Mouse (Mus musculus): ENCODE data around the gene Alad. TPM values are rescaled to one million over a fixed set of nuclear protein-coding genes. Genes with fewer than 3 reads are reported as not detected.

Gene Alad
- 57.1 TPM for polyA plus RNA-seq (2014; fragmentation: Illumina TruSeq; extraction: RNeasy Lipid Tissue Mini Kit (QIAGEN cat#74804); ENCODE audit: insufficient read depth, low read depth, low replicate concordance)

GRCm38 (mm10) chr4:62519849-62520233 is at the start of gene Alad:
Gene Alad (minus strand): TSS chr4:62519918.

GRCm38 (mm10) chr4:62559797-62560329 is 40.1 kb upstream of the Alad start, which contains the start of gene Rgs3:
Gene Rgs3 (plus strand): TSS chr4:62559847.

GRCm38 (mm10) chr4:62524651-62525488 is 5.2 kb upstream of the Alad start, which contains the start of the genes Pole3 and 4933430I17Rik:
Gene Pole3 (minus strand): TSS chr4:62525068.
Gene 4933430I17Rik (plus strand): TSS chr4:62525369.

GRCm38 (mm10) chr4:62503374-62503970 is 16.2 kb downstream of the Alad start, which contains the start of gene Hdhd3:
Gene Hdhd3 (minus strand): TSS chr4:62503467.

GRCm38 (mm10) chr4:62479937-62480708 is 39.6 kb downstream of the Alad start, which contains the start of gene Bspry:
Gene Bspry (plus strand): TSS chr4:62480053.

GRCm38 (mm10) chr4:62470598-62471051 is 49.1 kb downstream of the Alad start, which contains the start of gene Wdr31:
Gene Wdr31 (minus strand): TSS chr4:62470896.

Other genes with a start within 250 kb of the Alad start
- 19.1 TPM for gene Fkbp15, start 159.4 kb downstream of the Alad start, polyA plus RNA-seq (2014; fragmentation: Illumina TruSeq; extraction: RNeasy Lipid Tissue Mini Kit (QIAGEN cat#74804); ENCODE audit: insufficient read depth, low read depth, low replicate concordance)
- gene Slc31a1, start 159.2 kb downstream of the Alad start, polyA plus RNA-seq (2014; fragmentation: Illumina TruSeq; extraction: RNeasy Lipid Tissue Mini Kit (QIAGEN cat#74804); ENCODE audit: insufficient read depth, low read depth, low replicate concordance): 30.8 TPM
- gene Cdc26, start 111.3 kb downstream of the Alad start, polyA plus RNA-seq (2014; fragmentation: Illumina TruSeq; extraction: RNeasy Lipid Tissue Mini Kit (QIAGEN cat#74804); ENCODE audit: insufficient read depth, low read depth, low replicate concordance): 70.6 TPM
- 5.6 TPM for gene Prpf4, start 111.1 kb downstream of the Alad start, polyA plus RNA-seq (2014; fragmentation: Illumina TruSeq; extraction: RNeasy Lipid Tissue Mini Kit (QIAGEN cat#74804); ENCODE audit: insufficient read depth, low read depth, low replicate concordance)
- gene Rnf183, start 84.7 kb downstream of the Alad start, polyA plus RNA-seq (2014; fragmentation: Illumina TruSeq; extraction: RNeasy Lipid Tissue Mini Kit (QIAGEN cat#74804); ENCODE audit: insufficient read depth, low read depth, low replicate concordance): not detected
- 3.5 TPM for gene Wdr31, start 49.0 kb downstream of the Alad start, polyA plus RNA-seq (2014; fragmentation: Illumina TruSeq; extraction: RNeasy Lipid Tissue Mini Kit (QIAGEN cat#74804); ENCODE audit: insufficient read depth, low read depth, low replicate concordance)
- gene Bspry, start 39.9 kb downstream of the Alad start, polyA plus RNA-seq (2014; fragmentation: Illumina TruSeq; extraction: RNeasy Lipid Tissue Mini Kit (QIAGEN cat#74804); ENCODE audit: insufficient read depth, low read depth, low replicate concordance): 11.4 TPM
- gene Hdhd3, start 16.5 kb downstream of the Alad start, polyA plus RNA-seq (2014; fragmentation: Illumina TruSeq; extraction: RNeasy Lipid Tissue Mini Kit (QIAGEN cat#74804); ENCODE audit: insufficient read depth, low read depth, low replicate concordance): 9.1 TPM
- 31.4 TPM for gene Pole3, start 5.2 kb upstream of the Alad start, polyA plus RNA-seq (2014; fragmentation: Illumina TruSeq; extraction: RNeasy Lipid Tissue Mini Kit (QIAGEN cat#74804); ENCODE audit: insufficient read depth, low read depth, low replicate concordance)
- gene 4933430I17Rik, start 5.5 kb upstream of the Alad start, polyA plus RNA-seq (2014; fragmentation: Illumina TruSeq; extraction: RNeasy Lipid Tissue Mini Kit (QIAGEN cat#74804); ENCODE audit: insufficient read depth, low read depth, low replicate concordance): not detected
- 37.7 TPM for gene Rgs3, start 39.9 kb upstream of the Alad start, polyA plus RNA-seq (2014; fragmentation: Illumina TruSeq; extraction: RNeasy Lipid Tissue Mini Kit (QIAGEN cat#74804); ENCODE audit: insufficient read depth, low read depth, low replicate concordance)

Measured in lung, adult 10 weeks (tissue).